Mouse (Mus musculus) brown adipose tissue, adult 24 weeks (tissue): ENCODE data around the gene Arhgef39. TPM values are rescaled to one million over a fixed set of nuclear protein-coding genes. Genes with fewer than 3 reads are reported as not detected.

ENCODE experiments used
- H3K27ac ChIP-seq: fragments of 200-500 bp; replicated peaks from 2 replicates; pipeline ENCODE4 v1.5.1; 2012; ENCODE audit warnings: low read depth, mild to moderate bottlenecking, low read length
- H3K4me1 ChIP-seq: fragments of 200-500 bp; 2 replicates; pipeline ENCODE4 v1.6.1; 2012; ENCODE audit warnings: low read length, mixed read lengths; ENCODE audit not compliant: control insufficient read depth, insufficient read depth, insufficient read length
- H3K4me3 ChIP-seq: fragments of 200-500 bp; 2 replicates; pipeline ENCODE4 v1.5.1; 2012; ENCODE audit warnings: low read depth, mild to moderate bottlenecking, low read length, moderate library complexity; ENCODE audit not compliant: insufficient read depth
- polyA plus RNA-seq: library from polyadenylated mRNA; stranded (reverse); fragments of >200 nt; gene quantifications from 2 replicates; pipeline ENCODE4 v1.2.4, GENCODE M21; 2012; ENCODE audit not compliant: missing spikeins, insufficient read depth, insufficient read length

Gene Arhgef39
- polyA plus RNA-seq, 1 experiment = not detected

GRCm38 (mm10) chr4:43515764-43516708, 16.5 kb upstream of the Arhgef39 start:
- Histone ChIP-seq H3K27ac (no peak overlapping the region), H3K4me3 (no peak overlapping the region), H3K4me1 (no peaks in the 10 kb centered on the region; the same call in 1 of the 2 replicates)

DNA sequence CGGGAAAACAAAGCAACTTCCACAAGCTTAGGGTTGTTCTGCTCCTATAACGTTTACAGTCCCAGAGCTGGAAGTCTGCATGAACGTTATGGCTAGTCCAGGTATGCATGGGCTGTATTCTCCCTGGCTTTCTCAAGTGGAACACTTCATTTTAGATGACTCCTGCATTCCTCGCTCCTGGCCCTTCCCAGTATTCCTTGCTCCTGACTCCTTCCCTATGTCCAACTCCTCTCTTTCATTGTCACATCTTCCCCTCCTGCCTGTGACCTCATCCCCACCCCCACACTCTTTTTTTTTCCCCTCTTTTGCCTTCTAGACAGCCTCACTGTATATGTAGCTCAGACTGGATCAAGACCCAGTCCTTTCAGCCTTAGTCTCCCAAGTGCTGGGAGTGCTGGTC, 14.3 kb upstream of the Arhgef39 start:
- H3K4me3 ChIP-seq = no peak overlapping the region
- H3K27ac ChIP-seq = no peak overlapping the region
- H3K4me1 ChIP-seq = 0 out of 2 replicates have a peak, but pooled peaks cover 2% of the 10 kb centered on the region

GRCm38 (mm10) chr4:43513300-43513699, 13.8 kb upstream of the Arhgef39 start:
- Histone ChIP-seq H3K27ac (no peak overlapping the region), H3K4me3 (no peak overlapping the region), H3K4me1 (peaks cover 2% of the 10 kb centered on the region; the same call in 1 of the 2 replicates)

DNA sequence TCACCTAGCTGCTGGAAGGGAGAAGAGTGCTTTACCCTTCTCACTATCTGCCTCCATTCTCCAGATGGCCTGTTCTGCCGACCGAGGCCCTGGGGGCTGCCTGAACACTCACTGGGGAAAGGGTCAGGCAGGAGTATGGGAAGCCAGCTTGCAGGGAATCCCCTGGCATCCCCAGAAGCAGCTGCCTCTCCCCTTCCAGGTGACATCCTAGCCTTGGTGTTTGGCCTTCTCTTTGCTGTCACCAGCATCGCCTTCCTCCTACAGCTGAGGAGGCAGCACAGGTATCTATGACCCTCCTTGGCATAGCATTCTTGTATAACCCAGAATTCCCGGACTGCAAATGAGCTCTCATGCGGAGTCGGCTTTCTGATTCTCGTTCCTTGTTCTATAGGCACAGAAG, 13.2 kb upstream of the Arhgef39 start:
- no peak overlapping the region for H3K4me3 ChIP-seq
- H3K27ac ChIP-seq = no peak overlapping the region
- peaks cover 2% of the 10 kb centered on the region; the same call in 1 of the 2 replicates for H3K4me1 ChIP-seq

GRCm38 (mm10) chr4:43511675-43512454, 12.4 kb upstream of the Arhgef39 start:
- H3K4me1 ChIP-seq = peaks cover 2% of the 10 kb centered on the region; the same call in 1 of the 2 replicates
- no peak overlapping the region for H3K4me3 ChIP-seq
- no peak overlapping the region for H3K27ac ChIP-seq

GRCm38 (mm10) chr4:43509109-43509508, 9.6 kb upstream of the Arhgef39 start:
- Histone ChIP-seq H3K27ac (no peak overlapping the region), H3K4me1 (peaks cover 2% of the 10 kb centered on the region; the same call in 1 of the 2 replicates), H3K4me3 (peak overlapping the region; percentile 63; the same call in 1 of the 2 replicates)

DNA sequence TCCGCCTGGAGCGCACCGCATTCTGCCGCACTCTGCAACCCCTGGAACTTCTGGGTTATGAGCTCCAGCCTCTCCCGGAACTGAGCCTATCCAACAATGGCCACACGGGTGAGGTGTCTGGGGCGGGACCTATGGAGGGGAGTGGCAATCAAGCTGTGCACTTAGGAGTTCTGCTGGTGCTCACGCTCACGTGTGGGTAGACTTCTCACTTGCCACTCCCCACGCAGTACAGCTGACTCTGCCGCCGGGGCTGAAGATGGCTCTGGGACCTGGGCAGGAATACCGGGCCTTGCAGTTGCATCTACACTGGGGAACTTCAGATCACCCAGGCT, 9.1 kb upstream of the Arhgef39 start:
- peak overlapping the region; percentile 63 for H3K4me3 ChIP-seq
- H3K27ac ChIP-seq = no peak overlapping the region
- peaks cover 2% of the 10 kb centered on the region; the same call in 1 of the 2 replicates for H3K4me1 ChIP-seq

- H3K27ac ChIP-seq = no peak overlapping the region
- H3K4me1 ChIP-seq = peaks cover 2% of the 10 kb centered on the region; the same call in 1 of the 2 replicates
- H3K4me3 ChIP-seq = peak overlapping the region; percentile 63
These were observed 8.6 kb upstream of the Arhgef39 start for GRCm38 (mm10) chr4:43507938-43508665.

DNA sequence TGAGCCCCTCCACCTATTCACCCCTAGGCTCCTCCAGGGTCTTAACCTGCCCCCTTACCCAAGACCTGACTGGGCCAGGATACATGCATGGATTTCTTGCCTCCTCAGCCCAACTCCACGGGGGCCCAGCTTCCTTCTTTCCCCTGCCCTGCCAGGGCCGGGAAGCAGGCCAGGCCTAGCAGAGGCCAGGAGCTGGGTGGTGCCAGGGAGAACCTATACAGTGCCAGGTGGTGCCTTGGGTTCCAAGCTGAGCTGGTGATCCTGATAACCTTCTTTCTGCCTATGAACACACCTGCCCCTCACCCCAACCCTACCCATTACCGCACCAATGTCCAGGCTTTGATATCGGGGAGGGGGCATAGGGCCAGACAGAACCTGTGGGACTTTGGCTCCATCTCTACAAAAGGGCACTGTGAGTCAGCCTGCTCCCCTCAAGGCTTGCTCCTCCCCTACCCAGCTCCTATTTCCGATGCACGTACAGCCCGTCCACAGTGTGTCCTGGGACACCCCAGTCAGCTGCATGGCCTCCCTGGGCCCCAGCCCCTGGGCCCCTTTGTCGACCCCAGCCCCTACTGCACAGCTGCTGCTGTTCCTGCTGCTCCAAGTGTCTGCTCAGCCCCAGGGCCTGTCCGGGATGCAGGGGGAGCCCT, 7.2 kb upstream of the Arhgef39 start, which contains the start of gene Car9:
TSS of gene Car9 (plus strand) at position 431 of the 650 bp plus-strand sequence.
- Histone ChIP-seq H3K4me1 (peaks cover 2% of the 10 kb centered on the region; the same call in 1 of the 2 replicates), H3K4me3 (0 out of 2 replicates have a peak within 1 kb of the TSS, but pooled peaks have one; percentile 21), H3K27ac (no peak within 1 kb of the TSS)

GRCm38 (mm10) chr4:43506074-43506473, 6.6 kb upstream of the Arhgef39 start:
- Histone ChIP-seq H3K27ac (no peak overlapping the region), H3K4me3 (no peak overlapping the region), H3K4me1 (peaks cover 2% of the 10 kb centered on the region; the same call in 1 of the 2 replicates)

DNA sequence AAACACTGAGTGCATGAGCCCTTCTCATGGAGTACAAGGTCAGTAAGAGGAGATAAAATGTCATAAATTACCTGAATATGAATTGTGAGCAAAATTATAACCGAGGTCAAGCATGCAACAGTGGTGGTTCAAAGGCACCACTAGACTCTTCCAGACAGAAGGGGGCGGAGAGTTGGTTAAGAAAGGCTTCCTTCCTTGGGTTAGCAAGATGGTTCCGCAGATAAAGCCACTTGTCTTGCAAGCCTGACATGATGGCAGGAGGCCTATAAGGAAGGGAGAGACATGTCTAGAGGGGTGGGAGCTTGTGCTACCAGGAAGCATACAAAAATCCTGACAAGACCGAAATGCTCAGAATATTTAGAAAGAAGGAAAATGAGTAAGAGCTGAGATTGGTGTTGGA, 4.8 kb upstream of the Arhgef39 start:
- Histone ChIP-seq H3K27ac (no peak overlapping the region), H3K4me3 (no peak overlapping the region), H3K4me1 (peaks cover 2% of the 10 kb centered on the region; the same call in 1 of the 2 replicates)

DNA sequence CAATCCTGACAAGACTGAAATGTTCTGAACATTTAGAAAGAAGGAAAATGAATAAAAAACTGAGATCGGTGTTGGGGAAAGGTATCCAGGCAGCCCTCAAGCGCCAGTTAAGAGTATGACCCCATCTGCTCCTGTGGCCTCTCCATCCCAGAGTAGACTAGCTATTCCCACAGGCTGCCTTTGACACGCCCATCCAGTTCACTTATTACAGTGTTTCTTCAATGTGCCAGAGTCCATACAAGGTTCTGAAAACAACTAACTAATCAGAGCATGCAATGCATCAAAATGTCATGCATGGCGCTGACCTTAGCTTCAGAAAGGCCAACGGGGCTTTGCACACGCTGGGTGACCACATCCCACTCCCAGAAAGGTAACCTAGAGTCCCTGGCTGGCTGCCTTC, 4.0 kb upstream of the Arhgef39 start:
- Histone ChIP-seq H3K27ac (no peak overlapping the region), H3K4me3 (no peak overlapping the region), H3K4me1 (no peaks in the 10 kb centered on the region; the same call in 1 of the 2 replicates)

DNA sequence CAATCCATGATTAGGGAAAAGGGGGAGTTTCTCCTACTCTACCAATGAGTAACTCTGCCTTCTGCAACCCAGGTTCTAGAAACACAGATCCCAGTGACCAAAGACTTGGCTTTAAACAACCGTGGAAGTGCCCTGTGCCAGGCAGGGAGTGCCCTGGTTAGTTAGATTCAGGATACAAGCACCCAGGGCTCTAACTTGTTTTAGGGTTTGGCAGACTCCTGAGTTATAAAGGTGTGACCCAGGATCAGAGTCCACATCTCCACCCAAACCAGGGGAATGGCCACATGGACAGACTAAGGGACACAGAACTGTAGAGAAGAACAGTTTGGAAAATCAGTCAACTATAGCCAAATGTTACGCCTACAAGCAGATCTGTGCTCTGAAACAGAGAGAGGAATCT, 3.5 kb upstream of the Arhgef39 start:
- Histone ChIP-seq H3K4me3 (no peak overlapping the region), H3K27ac (no peak overlapping the region), H3K4me1 (no peaks in the 10 kb centered on the region)

GRCm38 (mm10) chr4:43498983-43499382, 512 bp downstream of the Arhgef39 start:
- no peak overlapping the region for H3K27ac ChIP-seq

More at GRCm38 (mm10) chr4:43498983-43499382, 512 bp downstream of the Arhgef39 start:
- H3K4me3 ChIP-seq = peak overlapping the region; percentile 62
- no peaks in the 10 kb centered on the region for H3K4me1 ChIP-seq
